Mouse (Mus musculus) T-helper 1 cell (primary cell): ENCODE measurements around the gene Cenpj.

ENCODE experiments used
- in situ Hi-C: fragments of 300-600 bp; cut with MboI, MseI; formaldehyde crosslinking; loops from one replicate; pipeline ENCODE4 v1.15.1; 2025; ENCODE audit warnings: high pct_unique_total_duplicates

Cenpj gene

GRCm38 (mm10) chr14:56575416-56575815 lies at the start of gene Cenpj, which contains the start of gene Parp4:
Gene Cenpj (minus strand): TSS chr14:56575425.
Gene Parp4 (plus strand): TSS chr14:56575619.
- in situ Hi-C loops: no loop called here

GRCm38 (mm10) chr14:56620425-56620824 lies 45.2 kb upstream of the Cenpj start:
- in situ Hi-C loops: no loop called here

GRCm38 (mm10) chr14:56617470-56617869 lies 42.2 kb upstream of the Cenpj start:
- in situ Hi-C loops: no loop called here

GRCm38 (mm10) chr14:56613212-56613611 lies 38.0 kb upstream of the Cenpj start:
- in situ Hi-C loops: no loop called here

GRCm38 (mm10) chr14:56605136-56605535 lies 29.9 kb upstream of the Cenpj start:
- in situ Hi-C loops: no loop called here

- in situ Hi-C loops: no loop called here
These were observed 29.2 kb upstream of the Cenpj start for GRCm38 (mm10) chr14:56604438-56604837.

GRCm38 (mm10) chr14:56602069-56602468 lies 26.8 kb upstream of the Cenpj start:
- in situ Hi-C loops: no loop called here

GRCm38 (mm10) chr14:56598759-56599158 lies 23.5 kb upstream of the Cenpj start:
- in situ Hi-C loops: no loop called here

GRCm38 (mm10) chr14:56594811-56595210 lies 19.6 kb upstream of the Cenpj start:
- in situ Hi-C loops: no loop called here

GRCm38 (mm10) chr14:56592191-56592590 lies 17.0 kb upstream of the Cenpj start:
- in situ Hi-C loops: no loop called here

- in situ Hi-C loops: no loop called here
These were observed 7.1 kb upstream of the Cenpj start for GRCm38 (mm10) chr14:56582294-56582693.

- in situ Hi-C loops: no loop called here
These were observed 5.9 kb upstream of the Cenpj start for GRCm38 (mm10) chr14:56581117-56581516.

- in situ Hi-C loops: no loop called here
These were observed 3.8 kb upstream of the Cenpj start for GRCm38 (mm10) chr14:56579011-56579410.

- in situ Hi-C loops: no loop called here
These were observed 1.0 kb upstream of the Cenpj start for GRCm38 (mm10) chr14:56575969-56576901.

- in situ Hi-C loops: loop anchor here (25.0 kb wide), 1 partner anchor 860 kb away; the partner anchor contains the start of genes Rabggta and Tgm1
These were observed 2.7 kb downstream of the Cenpj start for GRCm38 (mm10) chr14:56572546-56572945.

GRCm38 (mm10) chr14:56571310-56572093 lies 3.7 kb downstream of the Cenpj start:
- in situ Hi-C loops: loop anchor here (25.0 kb wide), 1 partner anchor 859 kb away; the partner anchor contains the start of genes Rabggta and Tgm1

- in situ Hi-C loops: loop anchor here (25.0 kb wide), 1 partner anchor 857 kb away; the partner anchor contains the start of genes Rabggta and Tgm1
These were observed 6.2 kb downstream of the Cenpj start for GRCm38 (mm10) chr14:56569041-56569440.

- in situ Hi-C loops: loop anchor here (25.0 kb wide), 1 partner anchor 855 kb away; the partner anchor contains the start of genes Rabggta and Tgm1
These were observed 7.7 kb downstream of the Cenpj start for GRCm38 (mm10) chr14:56567476-56567875.

- in situ Hi-C loops: loop anchor here (25.0 kb wide), 1 partner anchor 847 kb away; the partner anchor contains the start of genes Rabggta and Tgm1
These were observed 16.1 kb downstream of the Cenpj start for GRCm38 (mm10) chr14:56559134-56559533.

GRCm38 (mm10) chr14:56554716-56555115 lies 20.5 kb downstream of the Cenpj start:
- in situ Hi-C loops: loop anchor here (25.0 kb wide), 1 partner anchor 842 kb away; the partner anchor contains the start of genes Rabggta and Tgm1

GRCm38 (mm10) chr14:56553331-56553730 lies 21.9 kb downstream of the Cenpj start:
- in situ Hi-C loops: loop anchor here (25.0 kb wide), 1 partner anchor 841 kb away; the partner anchor contains the start of genes Rabggta and Tgm1

GRCm38 (mm10) chr14:56552924-56553323 lies 22.3 kb downstream of the Cenpj start:
- in situ Hi-C loops: loop anchor here (25.0 kb wide), 1 partner anchor 841 kb away; the partner anchor contains the start of genes Rabggta and Tgm1
